Mouse (Mus musculus) frontal cortex, adult 2 months (tissue): Measurements from ENCODE around the gene Atat1. TPM values are rescaled to one million over a fixed set of nuclear protein-coding genes. Genes with fewer than 3 reads are reported as not detected.

Experiments used
- DNase-seq, 2 experiments: peaks; one replicate each; pipeline ENCODE4 v3.0.0; 2022; ENCODE audit warnings: low spot score in 1 of 2; ENCODE audit errors: extremely low spot score in 1 of 2
- polyA plus RNA-seq: library from polyadenylated mRNA; depleted of rRNA; stranded (reverse); fragments of >200 nt; gene quantifications from 2 replicates; pipeline ENCODE4 v1.2.3, GENCODE M21; 2012; rRNA removed

Gene Atat1
- polyA plus RNA-seq, 1 experiment = 109 TPM

DNA sequence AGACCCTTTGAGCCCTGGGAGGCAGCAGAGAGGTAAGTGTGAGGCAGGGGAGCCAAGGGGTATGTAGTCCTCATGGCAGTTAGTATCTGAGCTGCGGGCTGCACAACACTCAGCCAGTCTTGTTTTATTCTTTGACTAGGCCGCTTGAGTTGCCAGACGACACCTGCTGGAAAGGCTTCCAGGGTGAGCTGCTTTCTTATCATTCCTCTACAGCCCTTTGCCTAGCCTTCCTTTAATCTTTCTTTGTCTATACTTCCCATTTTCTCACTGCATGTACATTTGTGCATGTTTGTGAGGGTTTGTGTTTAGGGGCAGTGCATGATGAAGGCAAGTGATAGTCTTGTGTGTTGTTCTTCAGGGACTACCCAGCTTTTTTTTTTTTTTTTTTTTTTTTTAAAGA is 58.9 kb downstream of the Atat1 start:
- no peak for DNase-seq

DNA sequence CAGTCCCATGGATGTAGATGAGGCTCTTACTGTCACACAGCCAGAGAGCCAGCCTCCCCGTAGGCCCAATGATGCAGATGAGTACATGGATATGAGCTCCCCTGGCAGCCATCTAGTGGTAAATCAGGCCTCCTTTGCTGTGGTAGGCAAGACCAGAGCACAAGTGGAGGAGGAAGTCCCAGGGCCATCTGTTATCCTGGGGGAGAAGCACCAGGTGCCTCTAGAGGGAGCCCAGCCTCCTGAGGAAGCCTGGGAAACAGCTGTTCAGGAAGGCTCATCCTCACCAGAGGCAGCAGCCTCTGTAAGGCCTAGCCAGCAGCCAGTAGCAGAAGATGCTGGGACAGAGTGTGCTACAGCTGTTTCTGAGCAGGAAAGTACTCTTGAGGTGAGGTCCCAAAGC is 61.8 kb downstream of the Atat1 start:
- peak in 1 of 2 experiments; percentile 58 for DNase-seq

Other genes with a start within 250 kb of the Atat1 start
- 34.1 and 36.7 TPM in 2 replicates for gene Vars2, start 242.5 kb downstream of the Atat1 start, polyA plus RNA-seq
- gene Gtf2h4, start 236.3 kb downstream of the Atat1 start, polyA plus RNA-seq = 26.2 and 26.6 TPM in 2 replicates
- gene Ddr1, start 205.5 kb downstream of the Atat1 start, polyA plus RNA-seq = 46.6 and 46.8 TPM in 2 replicates
- gene Ier3, start 88.4 kb downstream of the Atat1 start, polyA plus RNA-seq = 11.2 and 14.5 TPM in 2 replicates
- gene Flot1, start 86.8 kb downstream of the Atat1 start, polyA plus RNA-seq = 178 and 209 TPM in 2 replicates
- gene Tubb5, start 71.8 kb downstream of the Atat1 start, polyA plus RNA-seq = 447 and 519 TPM in 2 replicates
- gene Mdc1, start 68.6 kb downstream of the Atat1 start, polyA plus RNA-seq = 9.9 and 11.0 TPM in 2 replicates
- gene Nrm, start 48.8 kb downstream of the Atat1 start, polyA plus RNA-seq = 8.8 and 9.0 TPM in 2 replicates
- 12.6 and 13.0 TPM in 2 replicates for gene Ppp1r18, start 44.5 kb downstream of the Atat1 start, polyA plus RNA-seq
- gene Dhx16, start 30.3 kb downstream of the Atat1 start, polyA plus RNA-seq = 42.6 and 50.6 TPM in 2 replicates
- 107 and 119 TPM in 2 replicates for gene 2310061I04Rik, start 12.6 kb downstream of the Atat1 start, polyA plus RNA-seq
- gene Mrps18b, start 6.3 kb upstream of the Atat1 start, polyA plus RNA-seq = 54.6 and 55.9 TPM in 2 replicates
- gene Ppp1r10, start 6.4 kb upstream of the Atat1 start, polyA plus RNA-seq = 39.2 and 39.3 TPM in 2 replicates
- gene Abcf1, start 59.7 kb upstream of the Atat1 start, polyA plus RNA-seq = 96.8 and 101 TPM in 2 replicates
- gene Gnl1, start 69.8 kb upstream of the Atat1 start, polyA plus RNA-seq = 132 and 136 TPM in 2 replicates
- gene Prr3, start 70.2 kb upstream of the Atat1 start, polyA plus RNA-seq = 53.1 and 53.2 TPM in 2 replicates
- gene H2-T24, start 110.5 kb upstream of the Atat1 start, polyA plus RNA-seq = 2.0 TPM in 2 replicates
- gene H2-T23, start 122.8 kb upstream of the Atat1 start, polyA plus RNA-seq = 19.8 and 22.8 TPM in 2 replicates
- 21.6 and 23.0 TPM in 2 replicates for gene H2-T22, start 132.7 kb upstream of the Atat1 start, polyA plus RNA-seq
- not detected in 2 replicates for gene Gm6034, start 132.9 kb upstream of the Atat1 start, polyA plus RNA-seq
- 0.18 and 0.99 TPM in 2 replicates for gene Gm11127, start 148.3 kb upstream of the Atat1 start, polyA plus RNA-seq
- gene Gm19684, start 211.6 kb upstream of the Atat1 start, polyA plus RNA-seq = 0.06 TPM in 1 of 2 replicates, not detected in the other
- not detected in 2 replicates for gene Gm7030, start 219.3 kb upstream of the Atat1 start, polyA plus RNA-seq